Mouse (Mus musculus) left cerebral cortex, postnatal 14 days (tissue): ENCODE data around the gene Mpi. TPM values are rescaled to one million over a fixed set of nuclear protein-coding genes. Genes with fewer than 3 reads are reported as not detected.
A peak's percentile ranks its signal among the peaks of the same experiment; 100 is the strongest.

Experiments used
- DNase-seq, 2 experiments: peaks; one replicate each; pipeline ENCODE4 v3.0.0; 2021 to 2022; ENCODE audit warnings: low spot score in 2 of 2, mixed read lengths in 1 of 2
- intact Hi-C: fragments of 180-260 bp; cut with DNase I; formaldehyde crosslinking; loops from one replicate; pipeline ENCODE4 v1.15.1; 2025
- long read RNA-seq, 2 experiments: library from polyadenylated mRNA; stranded (forward); transcript quantifications; one replicate each; pipeline ENCODE4 v2.0.0; 2021
- total RNA-seq, 2 experiments: library from RNA; stranded (reverse); gene quantifications; 2 replicates each; pipeline ENCODE4 v1.2.3; 2021

Gene Mpi
- 10 to 100 TPM; 73.3 to 82.3 TPM for total RNA-seq
- long read RNA-seq, experiment 1, transcript Mpi-201 (8 exons, 1,780 nt), result major isoform, 22 of 27 reads
- long read RNA-seq, experiment 1, partial matches to known transcripts, result 2 of 27 reads
- long read RNA-seq, experiment 1, other reads (novel, unspliced or antisense), result 3 of 27 reads
- long read RNA-seq, experiment 2, transcript Mpi-201 (8 exons, 1,780 nt), result major isoform, 8 of 28 reads
- long read RNA-seq, experiment 2, partial matches to known transcripts, result 7 of 28 reads
- long read RNA-seq, experiment 2, other reads (novel, unspliced or antisense), result 13 of 28 reads

GRCm38 (mm10) chr9:57552139-57552887 is at the start of gene Mpi:
Mpi (minus strand) TSS chr9:57552763.
- peak; percentile 69 to 83 for DNase-seq
- intact Hi-C loops, result loop anchor here (5.0 kb wide), 1 partner anchor 35 kb away; the partner anchor contains the start of gene Ulk3

DNA sequence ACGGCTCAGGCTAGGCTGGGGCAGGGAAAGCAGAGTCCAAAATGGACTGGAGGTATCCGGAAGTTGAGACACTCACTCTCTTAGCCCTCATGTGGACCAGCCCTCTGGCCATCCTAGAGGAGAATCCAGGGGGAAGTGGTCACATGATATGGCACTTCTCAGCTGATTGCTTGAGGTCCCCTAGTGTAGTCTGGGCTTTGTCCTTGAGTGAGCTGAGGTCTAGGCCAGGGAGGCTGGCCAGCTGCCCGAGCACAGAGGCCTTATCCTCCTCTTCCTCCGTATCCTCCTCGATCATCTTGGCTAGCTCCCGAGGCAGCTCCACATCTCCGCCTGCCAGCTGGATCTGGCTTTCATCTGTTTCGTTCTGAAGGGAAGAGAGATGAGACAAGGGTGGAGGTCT is 49.5 kb upstream of the Mpi start:
- intact Hi-C loops, result no loop called here
- DNase-seq, result no peak

DNA sequence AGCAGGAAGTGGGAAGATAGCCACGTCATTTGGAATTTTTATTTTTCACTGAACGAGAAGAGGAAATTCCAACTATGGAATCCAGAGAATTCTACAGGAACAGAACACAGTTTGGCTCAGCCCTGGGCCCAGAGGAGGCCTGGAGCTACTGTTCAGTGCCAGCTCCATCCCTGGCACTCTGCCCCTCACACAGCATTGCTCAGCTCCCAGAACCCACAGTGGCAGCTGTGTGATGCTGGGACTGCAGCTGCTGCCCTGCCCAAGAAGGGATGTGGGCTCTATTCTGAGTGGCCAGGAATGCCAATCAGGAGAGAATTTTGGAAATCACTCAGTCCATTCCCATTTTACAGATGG is 48.8 kb upstream of the Mpi start:
- peak; percentile 73 to 78 for DNase-seq
- intact Hi-C loops, result no loop called here

DNA sequence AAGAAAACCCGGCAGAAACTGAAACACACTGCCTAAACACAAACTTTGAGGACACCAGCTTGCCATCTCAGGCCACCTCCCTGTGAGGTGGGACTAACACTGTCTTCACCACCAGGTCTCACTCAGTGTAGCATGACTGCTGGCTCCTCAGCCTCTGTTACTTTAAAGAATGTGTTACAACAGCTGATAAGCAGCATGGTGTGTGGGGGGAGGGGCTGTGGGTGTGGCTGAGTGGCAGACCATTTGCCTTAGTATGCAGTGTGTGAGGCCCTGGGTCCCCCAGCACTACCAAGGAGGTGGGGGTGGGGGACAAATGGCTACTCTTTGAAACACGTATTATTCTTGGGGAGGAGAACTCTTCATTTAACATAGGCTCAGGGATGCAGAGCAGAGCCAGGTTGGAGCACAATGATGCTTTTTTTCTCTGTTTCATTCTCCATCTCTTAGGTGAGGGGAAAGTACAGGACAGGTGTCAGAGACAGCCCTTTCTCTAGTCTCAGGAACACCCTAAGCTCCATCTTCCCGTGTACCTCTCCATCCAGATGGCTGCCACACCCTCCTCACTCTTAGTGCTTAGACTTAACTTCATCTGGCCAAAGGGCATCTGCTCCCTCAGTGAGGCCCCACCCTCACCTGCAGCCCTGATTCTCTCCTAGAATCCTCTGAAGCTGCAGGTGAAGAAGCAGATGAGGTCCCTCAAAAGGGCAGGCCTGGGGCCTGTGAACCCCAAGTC is 48.2 kb upstream of the Mpi start:
- intact Hi-C loops, result no loop called here
- DNase-seq, result no peak

DNA sequence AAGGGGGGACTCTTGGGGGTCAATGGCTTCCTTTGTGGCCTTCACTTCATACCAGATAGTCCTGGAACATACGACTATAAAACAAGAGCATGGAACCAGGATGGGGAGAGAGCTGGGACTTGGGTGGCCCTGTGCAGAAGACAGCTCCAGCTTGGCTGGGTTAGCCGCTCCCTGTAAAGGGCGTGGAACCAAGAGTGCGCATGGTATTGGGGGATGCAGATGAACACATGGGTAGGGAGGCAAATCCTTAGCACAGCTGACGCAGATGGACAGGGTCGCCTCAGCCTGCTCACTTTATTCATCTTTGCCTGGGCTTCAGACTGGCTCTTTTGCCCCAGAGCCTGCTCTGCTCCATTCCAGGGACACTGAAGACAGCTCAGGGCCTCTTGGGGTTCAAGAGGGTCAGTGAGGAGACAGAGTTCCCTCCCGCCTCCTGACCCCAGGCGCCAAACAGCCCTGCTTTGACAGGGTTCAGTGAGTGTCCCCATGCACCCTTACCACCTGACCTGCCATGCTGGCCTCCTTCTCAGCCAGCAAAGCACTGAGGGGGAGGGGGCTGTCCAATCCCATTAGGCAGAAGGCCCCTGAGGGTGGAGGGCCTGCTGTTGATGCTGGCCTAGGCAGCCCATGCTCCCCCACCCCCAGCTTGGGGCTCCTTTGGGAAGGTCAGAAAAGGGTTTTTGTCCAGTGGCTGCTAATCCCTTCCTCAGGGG is 46.4 kb upstream of the Mpi start:
- intact Hi-C loops, result no loop called here
- no peak for DNase-seq

- no peak for DNase-seq
Measured at GRCm38 (mm10) chr9:57597929-57598382, 45.4 kb upstream of the Mpi start.

DNA sequence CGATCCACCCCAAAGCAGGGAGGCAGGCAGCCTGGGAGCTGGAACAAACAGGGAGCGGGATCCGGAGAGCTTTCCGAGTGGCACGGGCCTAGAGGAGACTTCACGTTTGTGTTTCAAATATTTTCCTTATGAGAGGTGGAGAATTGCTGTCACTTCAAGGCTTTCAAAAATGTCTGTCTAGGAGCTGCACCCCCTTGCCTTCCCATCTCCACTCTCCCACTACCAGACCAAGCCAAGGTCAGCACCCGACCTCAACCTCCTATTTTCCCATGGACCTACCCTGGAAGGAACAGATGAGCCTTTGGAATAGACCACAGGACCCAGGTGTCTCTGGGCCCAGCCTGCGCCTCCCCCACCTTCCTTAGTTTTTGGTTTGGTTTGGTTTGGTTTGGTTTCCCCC is 44.7 kb upstream of the Mpi start:
- DNase-seq, result no peak
- intact Hi-C loops, result no loop called here

More at GRCm38 (mm10) chr9:57597929-57598382, 45.4 kb upstream of the Mpi start:
- intact Hi-C loops, result no loop called here

- no peak for DNase-seq
- intact Hi-C loops, result no loop called here
Measured at GRCm38 (mm10) chr9:57594174-57594509, 41.6 kb upstream of the Mpi start.

- no peak for DNase-seq
- intact Hi-C loops, result no loop called here
Measured at GRCm38 (mm10) chr9:57593454-57594173, 41.1 kb upstream of the Mpi start.

DNA sequence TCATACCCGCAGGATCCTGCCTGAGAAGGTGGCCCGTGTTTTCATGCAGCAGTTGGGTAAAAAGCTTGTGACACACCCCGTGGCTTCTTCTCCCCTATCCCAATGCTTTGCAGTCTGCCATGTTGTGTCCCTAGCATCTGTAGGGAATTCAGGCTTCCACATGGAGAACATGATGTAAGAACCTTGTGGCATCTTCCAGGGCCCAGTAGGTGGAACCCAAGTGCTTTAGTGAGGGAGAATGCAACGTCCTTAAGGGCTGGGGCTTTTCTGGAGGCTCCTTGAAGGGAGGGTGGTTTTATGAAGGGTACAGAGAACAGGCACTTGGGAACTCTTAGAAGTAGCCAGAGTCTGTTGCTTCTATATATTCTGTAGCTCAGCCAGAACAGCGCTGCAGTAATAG is 38.2 kb upstream of the Mpi start:
- intact Hi-C loops, result no loop called here
- DNase-seq, result peak; percentile 40 to 74

DNA sequence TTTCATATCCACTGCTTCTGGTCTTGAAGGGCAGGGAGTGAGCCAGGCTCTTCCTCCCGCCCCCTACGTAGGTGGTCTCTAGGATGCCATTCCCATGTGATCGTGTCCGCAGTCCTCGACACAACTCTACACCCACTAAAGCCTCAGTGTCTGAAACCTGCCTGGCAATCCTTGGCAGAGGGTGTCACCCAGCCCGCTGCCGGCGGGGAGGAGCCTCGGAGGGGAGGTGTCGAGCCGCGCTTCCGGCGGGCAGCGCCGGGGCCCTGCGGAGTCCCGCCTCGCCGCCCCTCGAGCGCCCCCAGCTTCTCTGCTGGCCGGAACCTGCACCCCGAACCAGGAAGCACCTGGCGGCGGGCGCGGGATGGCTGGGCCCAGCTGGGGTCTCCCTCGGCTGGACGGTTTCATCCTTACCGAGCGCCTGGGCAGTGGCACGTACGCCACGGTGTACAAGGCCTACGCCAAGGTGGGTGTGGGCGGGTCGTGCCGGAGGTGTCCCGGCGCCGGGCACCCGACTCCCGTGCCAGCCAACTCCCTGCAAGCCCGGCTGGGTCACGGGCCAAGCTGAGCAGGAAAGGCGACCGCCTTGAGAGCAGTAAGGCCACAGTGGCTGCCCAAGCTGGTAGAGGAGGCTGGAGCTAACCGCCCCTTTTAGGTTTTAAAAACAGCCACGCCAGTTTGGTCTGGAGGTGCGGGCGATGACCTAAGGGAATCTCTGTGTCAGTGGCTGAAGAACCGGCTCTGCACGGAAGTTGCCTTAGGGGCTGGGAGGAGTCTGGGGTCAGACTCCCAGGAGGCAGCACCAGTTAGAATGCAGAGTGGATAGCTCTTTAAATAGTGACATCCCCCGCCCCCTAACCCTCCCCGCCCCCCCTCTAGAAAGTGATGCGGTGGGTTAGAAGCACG is 36.9 kb upstream of the Mpi start, which contains the start of gene Ulk3:
Gene Ulk3, plus strand, starts transcription at position 229 of the 903 bp plus-strand sequence.
- intact Hi-C loops, result loop anchor here (5.0 kb wide), 2 partner anchors 37 to 158 kb away; partner anchors contain the start of gene Mpi

DNA sequence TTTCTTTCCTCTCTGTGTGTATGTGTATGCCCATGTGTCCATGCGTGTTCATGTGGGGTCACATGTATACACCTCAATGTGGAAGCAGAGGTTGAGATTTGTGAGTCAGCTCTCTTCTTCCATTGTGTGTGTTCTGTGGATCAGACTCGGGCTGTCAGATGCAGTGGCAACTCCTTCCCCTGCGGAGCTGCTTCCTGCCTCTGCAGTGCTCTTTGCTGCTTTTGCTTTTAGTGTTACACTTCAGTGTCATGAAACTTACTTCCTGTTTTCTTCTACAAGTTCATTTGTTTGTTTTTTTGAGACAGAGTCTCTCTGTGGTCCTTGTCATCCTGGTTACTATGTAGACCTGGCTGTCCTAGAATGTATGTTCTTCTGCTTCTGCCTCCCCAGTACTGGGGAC is 32.4 kb upstream of the Mpi start:
- no peak for DNase-seq
- intact Hi-C loops, result loop anchor here (5.0 kb wide), 2 partner anchors 33 to 162 kb away; partner anchors contain the start of gene Mpi

More for the DNA sequence above, 36.9 kb upstream of the Mpi start, which contains the start of gene Ulk3:
- peak in 1 of 2 experiments; percentile 75 for DNase-seq

DNA sequence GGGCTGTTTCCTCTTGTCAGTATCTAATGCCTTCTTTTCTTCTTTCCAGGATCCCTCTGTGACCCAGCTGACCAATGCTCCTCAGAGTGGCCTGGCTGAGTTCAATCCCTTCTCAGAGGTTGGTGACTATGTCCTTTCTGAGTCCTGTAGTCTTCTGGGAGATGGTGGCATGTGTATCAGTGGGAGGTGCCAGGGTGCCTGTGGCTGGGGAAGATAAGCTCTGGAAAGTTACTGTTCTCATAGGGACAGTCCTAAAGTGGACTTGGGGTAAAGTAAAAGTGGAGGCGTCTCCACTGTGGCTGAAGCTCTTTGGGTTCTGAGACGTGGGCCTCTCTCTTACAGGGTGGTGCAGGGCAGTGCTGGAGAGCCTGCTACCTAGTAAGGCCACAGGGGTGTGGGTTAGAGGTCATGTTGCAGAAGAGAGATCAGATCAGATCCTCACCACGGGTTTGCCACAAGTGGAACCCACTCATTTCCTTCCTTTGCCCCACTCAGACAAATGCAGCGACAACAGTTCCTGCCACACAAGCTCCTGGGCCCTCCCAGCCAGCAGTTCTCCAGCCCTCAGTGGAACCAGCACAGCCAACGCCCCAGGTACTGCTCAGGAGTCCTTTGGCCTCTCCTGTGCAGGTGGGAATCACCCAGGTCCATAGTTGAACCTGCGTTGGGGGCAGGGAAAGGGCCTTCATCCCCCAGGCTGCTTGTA is 24.7 kb upstream of the Mpi start:
- DNase-seq, result no peak
- intact Hi-C loops, result no loop called here

- no peak for DNase-seq
- intact Hi-C loops, result no loop called here
Measured at GRCm38 (mm10) chr9:57575577-57575976, 23.0 kb upstream of the Mpi start.

DNA sequence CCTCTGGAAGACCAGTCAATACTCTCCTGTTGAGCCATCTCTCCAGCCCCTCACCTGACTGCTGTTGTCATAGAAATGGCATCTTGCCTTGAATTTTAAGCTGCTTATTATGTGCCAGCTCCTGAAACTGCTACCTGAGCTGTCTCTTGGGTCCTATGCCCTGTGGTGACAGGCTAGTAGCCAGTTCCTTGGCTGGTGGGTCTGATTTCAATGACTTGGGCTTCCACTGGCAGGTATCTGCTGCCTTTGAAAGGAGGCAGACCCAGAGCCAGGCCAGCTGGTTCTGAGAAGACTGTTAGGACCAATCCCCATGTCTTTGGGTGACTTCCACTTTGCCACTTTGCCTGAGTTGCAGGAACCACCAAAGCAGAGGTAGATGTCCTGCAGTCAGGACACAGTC is 21.8 kb upstream of the Mpi start:
- intact Hi-C loops, result no loop called here
- no peak for DNase-seq

- intact Hi-C loops, result no loop called here
- no peak for DNase-seq
Measured at GRCm38 (mm10) chr9:57568500-57568899, 15.9 kb upstream of the Mpi start.

DNA sequence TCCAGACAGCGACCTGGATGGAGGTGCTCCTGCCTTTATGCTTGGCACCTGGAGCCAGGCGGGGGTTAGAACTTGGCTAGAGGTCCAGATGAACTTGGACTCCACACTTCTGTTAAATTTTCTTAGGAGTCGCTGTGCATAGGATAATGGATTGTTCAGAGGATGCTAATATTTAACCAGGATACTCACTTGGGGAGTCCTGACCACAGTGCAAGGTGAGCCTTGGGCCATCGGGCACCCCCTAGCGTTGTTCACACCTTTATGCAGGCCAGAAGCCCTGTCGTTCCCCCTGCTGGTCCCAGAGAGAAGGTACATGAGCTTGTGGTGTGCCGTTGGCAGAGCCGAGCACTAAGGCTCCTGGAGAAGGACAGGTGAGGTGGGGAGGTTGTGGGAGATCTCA is 14.3 kb upstream of the Mpi start:
- intact Hi-C loops, result no loop called here
- DNase-seq, result no peak
